Mouse (Mus musculus) neural tube, embryonic 13.5 days (tissue): ENCODE results near the gene Trim30b. TPM values are rescaled to one million over a fixed set of nuclear protein-coding genes. Genes with fewer than 3 reads are reported as not detected.
"Not testable (repeated sequence)": the region's sequence is repeated elsewhere in the genome, so short reads cannot be mapped to it uniquely, and the experiment has no call there.

ENCODE experiments used
- ATAC-seq: fragments of 200-750 bp; cut with Nextera tagmentation; 2 replicates; pipeline ENCODE4 v1.8.0; 2017; ENCODE audit warnings: low read depth, mild to moderate bottlenecking, moderate TSS enrichment, moderate library complexity
- H3K27ac ChIP-seq: fragments of 300-500 bp; sonication (generic); replicated peaks from 2 replicates; pipeline ENCODE4 v1.5.1; 2015; ENCODE audit warnings: moderate library complexity, mild to moderate bottlenecking, inconsistent platforms
- H3K27me3 ChIP-seq: fragments of 300-500 bp; sonication (generic); 2 replicates; pipeline ENCODE4 v1.6.1; 2015; ENCODE audit warnings: mild to moderate bottlenecking, inconsistent platforms
- H3K36me3 ChIP-seq: fragments of 300-500 bp; sonication (generic); 2 replicates; pipeline ENCODE4 v1.6.1; 2015; ENCODE audit warnings: mild to moderate bottlenecking, inconsistent platforms
- H3K4me1 ChIP-seq: fragments of 300-500 bp; sonication (generic); replicated peaks from 2 replicates; pipeline ENCODE4 v1.6.1; 2015; ENCODE audit warnings: inconsistent platforms
- H3K4me2 ChIP-seq: fragments of 300-500 bp; sonication (generic); 2 replicates; pipeline ENCODE4 v1.6.1; 2015; ENCODE audit warnings: inconsistent platforms, mild to moderate bottlenecking, moderate library complexity
- H3K4me3 ChIP-seq: fragments of 300-500 bp; sonication (generic); 2 replicates; pipeline ENCODE4 v1.5.1; 2015; ENCODE audit warnings: mild to moderate bottlenecking, inconsistent platforms
- H3K9ac ChIP-seq: fragments of 300-500 bp; sonication (generic); 2 replicates; pipeline ENCODE4 v1.6.1; 2015; ENCODE audit warnings: moderate library complexity, mild to moderate bottlenecking, inconsistent platforms
- H3K9me3 ChIP-seq: fragments of 300-500 bp; sonication (generic); 2 replicates; pipeline ENCODE4 v1.6.1; 2016; ENCODE audit warnings: inconsistent platforms
- WGBS: fragments of 180-500 bp; shearing (Covaris S2); methylation state at CpG from one replicate; pipeline ENCODE4 v1.1.7; 2015; 5-methylcytosine and 5-hydroxymethylcytosine counted together
- polyA plus RNA-seq: library from polyadenylated mRNA; unstranded; fragments of >200 nt; fragmentation: Nextera tagmentation; extraction: Ambion mirVana; gene quantifications from 2 replicates; pipeline ENCODE4 v1.2.1, GENCODE M21; 2015

The Trim30b gene
- not detected in 2 replicates for polyA plus RNA-seq

- no peaks in the 10 kb centered on the region for H3K9me3 ChIP-seq
- H3K4me3 ChIP-seq, result no peak within 1 kb of the TSS
- no peak within 1 kb of the TSS for H3K4me2 ChIP-seq
- WGBS, result 69% methylated on average over 1 of the region's 1 CpGs
- H3K9ac ChIP-seq, result no peak within 1 kb of the TSS
- no peaks in the 10 kb centered on the region for H3K27me3 ChIP-seq
- no peaks in the 10 kb centered on the region for H3K4me1 ChIP-seq
- no peaks in the 10 kb centered on the region for H3K36me3 ChIP-seq
- no peak within 1 kb of the TSS for H3K27ac ChIP-seq
- no peak for ATAC-seq
These were observed at the start of gene Trim30b for GRCm38 (mm10) chr7:104369736-104370414. Gene Trim30b (minus strand): TSS chr7:104369884.

- ATAC-seq, result no peak
- Histone ChIP-seq H3K27me3 (no peaks in the 10 kb centered on the region), H3K4me2 (no peak overlapping the region), H3K9ac (no peak overlapping the region), H3K4me1 (no peaks in the 10 kb centered on the region), H3K27ac (no peak overlapping the region), H3K9me3 (no peaks in the 10 kb centered on the region; the same call in 1 of the 2 replicates), H3K36me3 (no peaks in the 10 kb centered on the region), H3K4me3 (no peak overlapping the region)
- 97% methylated on average over 3 of the region's 3 CpGs for WGBS
These were observed 34.8 kb upstream of the Trim30b start for GRCm38 (mm10) chr7:104404460-104404950.

- H3K4me1 ChIP-seq, result no peaks in the 10 kb centered on the region
- H3K9ac ChIP-seq, result no peak overlapping the region
- H3K27ac ChIP-seq, result no peak overlapping the region
- no peak overlapping the region for H3K4me2 ChIP-seq
- no peaks in the 10 kb centered on the region for H3K36me3 ChIP-seq
- no peak overlapping the region for H3K4me3 ChIP-seq
- no peak for ATAC-seq
- no peaks in the 10 kb centered on the region for H3K27me3 ChIP-seq
- H3K9me3 ChIP-seq, result no peaks in the 10 kb centered on the region; the same call in 1 of the 2 replicates
These were observed 31.5 kb upstream of the Trim30b start for GRCm38 (mm10) chr7:104401140-104401539.

GRCm38 (mm10) chr7:104400698-104401097 is 31.0 kb upstream of the Trim30b start, which contains the start of gene Trim30c:
Gene Trim30c (minus strand): TSS chr7:104400837.
- Histone ChIP-seq H3K27ac (no peak within 1 kb of the TSS), H3K4me3 (no peak within 1 kb of the TSS), H3K9ac (no peak within 1 kb of the TSS), H3K27me3 (no peaks in the 10 kb centered on the region), H3K4me1 (no peaks in the 10 kb centered on the region), H3K9me3 (no peaks in the 10 kb centered on the region; the same call in 1 of the 2 replicates), H3K36me3 (no peaks in the 10 kb centered on the region), H3K4me2 (no peak within 1 kb of the TSS)
- ATAC-seq, result no peak
- 89% methylated on average over 1 of the region's 1 CpGs for WGBS

GRCm38 (mm10) chr7:104398492-104398891 is 28.8 kb upstream of the Trim30b start:
- ATAC-seq, result no peak
- Histone ChIP-seq H3K4me2 (no peak overlapping the region), H3K4me1 (no peaks in the 10 kb centered on the region), H3K9me3 (no peaks in the 10 kb centered on the region), H3K4me3 (no peak overlapping the region), H3K9ac (no peak overlapping the region), H3K36me3 (no peaks in the 10 kb centered on the region), H3K27ac (no peak overlapping the region), H3K27me3 (no peaks in the 10 kb centered on the region)
- 69% methylated on average over 1 of the region's 1 CpGs for WGBS

- Histone ChIP-seq H3K4me1 (no peaks in the 10 kb centered on the region), H3K9ac (no peak overlapping the region), H3K36me3 (no peaks in the 10 kb centered on the region), H3K27me3 (no peaks in the 10 kb centered on the region), H3K9me3 (no peaks in the 10 kb centered on the region), H3K4me3 (no peak overlapping the region), H3K4me2 (no peak overlapping the region), H3K27ac (no peak overlapping the region)
- ATAC-seq, result no peak
These were observed 3.3 kb downstream of the Trim30b start for GRCm38 (mm10) chr7:104366339-104366738.

- Histone ChIP-seq H3K4me1 (peaks cover 6% of the 10 kb centered on the region; the same call in 1 of the 2 replicates), H3K9me3 (no peaks in the 10 kb centered on the region), H3K9ac (no peak overlapping the region), H3K4me3 (no peak overlapping the region), H3K4me2 (peak overlapping the region; percentile 46; the same call in 1 of the 2 replicates), H3K27me3 (no peaks in the 10 kb centered on the region), H3K36me3 (no peaks in the 10 kb centered on the region), H3K27ac (no peak overlapping the region)
- no peak for ATAC-seq
- WGBS, result 86% methylated on average over 2 of the region's 2 CpGs
These were observed 16.1 kb downstream of the Trim30b start for GRCm38 (mm10) chr7:104353600-104353967.

- H3K4me1 ChIP-seq, result peaks cover 6% of the 10 kb centered on the region; the same call in 1 of the 2 replicates
- ATAC-seq, result peak; percentile 94
- no peaks in the 10 kb centered on the region for H3K27me3 ChIP-seq
- peak within 1 kb of the TSS; percentile 46 for H3K4me2 ChIP-seq
- H3K9ac ChIP-seq, result 0 out of 2 replicates have a peak within 1 kb of the TSS, but pooled peaks have one; percentile 1
- peak within 1 kb of the TSS; percentile 25 for H3K4me3 ChIP-seq
- H3K36me3 ChIP-seq, result no peaks in the 10 kb centered on the region
- no peaks in the 10 kb centered on the region for H3K9me3 ChIP-seq
- WGBS, result 12% methylated on average over 14 of the region's 14 CpGs
- no peak within 1 kb of the TSS for H3K27ac ChIP-seq
These were observed 16.7 kb downstream of the Trim30b start, which contains the start of gene Trim12c for GRCm38 (mm10) chr7:104352717-104353599. Gene Trim12c (minus strand): TSS chr7:104353362.

GRCm38 (mm10) chr7:104348043-104348442 is 21.6 kb downstream of the Trim30b start:
- H3K4me3 ChIP-seq, H3K27me3 ChIP-seq, H3K9me3 ChIP-seq, H3K4me1 ChIP-seq, H3K9ac ChIP-seq, H3K4me2 ChIP-seq, ATAC-seq, H3K36me3 ChIP-seq, H3K27ac ChIP-seq: not testable (repeated sequence)
- 90% methylated on average over 4 of the region's 4 CpGs for WGBS

GRCm38 (mm10) chr7:104340744-104341143 is 28.9 kb downstream of the Trim30b start:
- not testable (repeated sequence) for H3K4me3 ChIP-seq, H3K9ac ChIP-seq, H3K9me3 ChIP-seq, H3K36me3 ChIP-seq, H3K4me2 ChIP-seq, H3K27me3 ChIP-seq, ATAC-seq, H3K4me1 ChIP-seq, H3K27ac ChIP-seq
- WGBS, result 93% methylated on average over 4 of the region's 4 CpGs

- H3K36me3 ChIP-seq, H3K4me3 ChIP-seq, ATAC-seq, H3K4me1 ChIP-seq, H3K27ac ChIP-seq, H3K27me3 ChIP-seq, H3K9me3 ChIP-seq, H3K4me2 ChIP-seq, H3K9ac ChIP-seq: not testable (repeated sequence)
- WGBS, result 93% methylated on average over 3 of the region's 3 CpGs
These were observed 34.1 kb downstream of the Trim30b start for GRCm38 (mm10) chr7:104335547-104335946.

GRCm38 (mm10) chr7:104329171-104329570 is 40.5 kb downstream of the Trim30b start, which contains the start of gene Trim34b:
Gene Trim34b (plus strand): TSS chr7:104329471.
- ATAC-seq, H3K27me3 ChIP-seq, H3K9ac ChIP-seq, H3K36me3 ChIP-seq, H3K9me3 ChIP-seq, H3K27ac ChIP-seq, H3K4me3 ChIP-seq, H3K4me2 ChIP-seq, H3K4me1 ChIP-seq: not testable (repeated sequence)
- 95% methylated on average over 2 of the region's 2 CpGs for WGBS
